Mouse (Mus musculus) left cerebral cortex, postnatal 10 days (tissue): ENCODE results near the gene Gabrr2. TPM values are rescaled to one million over a fixed set of nuclear protein-coding genes. Genes with fewer than 3 reads are reported as not detected.

Source experiments
- DNase-seq, 2 experiments: peaks; one replicate each; pipeline ENCODE4 v3.0.0; 2021 to 2022; ENCODE audit warnings: low spot score in 2 of 2, mixed read lengths in 1 of 2; ENCODE audit errors: extremely low spot score in 1 of 2
- intact Hi-C: fragments of 180-260 bp; cut with DNase I; formaldehyde crosslinking; loops from one replicate; pipeline ENCODE4 v1.15.1; 2025
- total RNA-seq, 2 experiments: library from RNA; stranded (reverse); gene quantifications; 2 replicates each; pipeline ENCODE4 v1.2.3; 2021

Gene Gabrr2
- not detected for total RNA-seq

DNA sequence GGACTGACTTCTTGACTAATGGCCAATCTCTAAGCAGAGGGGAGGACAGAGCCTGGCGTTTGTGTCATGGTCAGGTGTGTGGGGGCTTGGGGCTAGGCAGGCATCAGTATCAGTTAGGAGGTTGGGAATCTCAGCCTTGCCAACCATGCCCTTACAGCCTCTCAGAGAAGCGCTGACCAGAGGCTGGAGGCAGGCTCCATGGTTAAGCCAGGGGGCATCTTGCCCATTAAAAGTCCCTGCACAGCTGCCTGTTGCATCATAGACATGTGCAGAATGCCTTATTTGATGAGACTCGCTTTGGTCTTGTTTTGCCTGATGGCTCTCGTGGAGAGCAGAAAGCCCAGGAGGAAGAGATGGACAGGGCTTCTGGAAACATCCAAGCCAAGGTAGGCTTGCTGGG, at the start of gene Gabrr2:
Gabrr2 (plus strand) TSS at position 19 of the 400 bp plus-strand sequence.
- DNase-seq = no peak
- intact Hi-C loops = no loop called here

DNA sequence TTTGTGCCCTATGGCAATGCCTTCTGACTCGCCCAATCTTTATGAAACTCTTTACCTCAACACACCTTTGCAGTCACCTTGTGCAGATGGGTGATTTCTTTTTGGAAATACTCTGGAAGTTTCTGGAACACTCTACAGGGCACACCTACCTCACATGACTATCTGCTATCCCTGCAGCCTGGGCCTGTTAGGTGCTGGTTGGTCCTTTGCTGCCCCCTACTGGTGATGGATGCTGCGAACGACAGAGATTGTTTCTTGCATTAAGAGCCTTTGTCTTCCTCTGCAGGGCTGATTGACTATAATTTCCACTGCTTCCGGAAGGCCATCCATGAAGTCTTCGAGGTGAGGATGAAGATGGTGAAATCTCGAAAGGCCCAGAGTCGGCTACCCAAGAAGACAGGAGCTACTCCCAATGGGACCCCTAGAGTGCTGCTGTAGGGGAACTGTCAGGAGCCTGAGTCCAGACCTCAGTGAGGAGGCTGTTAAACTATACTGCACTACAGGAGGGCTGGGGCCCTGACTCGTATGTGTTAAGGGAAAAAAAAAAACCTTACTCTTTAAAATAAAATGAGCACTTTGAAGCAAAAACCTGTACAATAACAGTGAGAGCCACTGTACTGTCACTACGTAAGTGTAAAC, 44.3 kb upstream of the Gabrr2 start:
- intact Hi-C loops = loop anchor here (5.0 kb wide), 1 partner anchor 66 kb away; the partner anchor contains the start of gene Ankrd6
- peak; percentile 85 to 87 for DNase-seq

- intact Hi-C loops = no loop called here
- DNase-seq = no peak
These were observed 38.4 kb upstream of the Gabrr2 start for GRCm38 (mm10) chr4:33024420-33024819.

GRCm38 (mm10) chr4:33029104-33029503, 33.7 kb upstream of the Gabrr2 start:
- intact Hi-C loops = no loop called here
- DNase-seq = no peak

DNA sequence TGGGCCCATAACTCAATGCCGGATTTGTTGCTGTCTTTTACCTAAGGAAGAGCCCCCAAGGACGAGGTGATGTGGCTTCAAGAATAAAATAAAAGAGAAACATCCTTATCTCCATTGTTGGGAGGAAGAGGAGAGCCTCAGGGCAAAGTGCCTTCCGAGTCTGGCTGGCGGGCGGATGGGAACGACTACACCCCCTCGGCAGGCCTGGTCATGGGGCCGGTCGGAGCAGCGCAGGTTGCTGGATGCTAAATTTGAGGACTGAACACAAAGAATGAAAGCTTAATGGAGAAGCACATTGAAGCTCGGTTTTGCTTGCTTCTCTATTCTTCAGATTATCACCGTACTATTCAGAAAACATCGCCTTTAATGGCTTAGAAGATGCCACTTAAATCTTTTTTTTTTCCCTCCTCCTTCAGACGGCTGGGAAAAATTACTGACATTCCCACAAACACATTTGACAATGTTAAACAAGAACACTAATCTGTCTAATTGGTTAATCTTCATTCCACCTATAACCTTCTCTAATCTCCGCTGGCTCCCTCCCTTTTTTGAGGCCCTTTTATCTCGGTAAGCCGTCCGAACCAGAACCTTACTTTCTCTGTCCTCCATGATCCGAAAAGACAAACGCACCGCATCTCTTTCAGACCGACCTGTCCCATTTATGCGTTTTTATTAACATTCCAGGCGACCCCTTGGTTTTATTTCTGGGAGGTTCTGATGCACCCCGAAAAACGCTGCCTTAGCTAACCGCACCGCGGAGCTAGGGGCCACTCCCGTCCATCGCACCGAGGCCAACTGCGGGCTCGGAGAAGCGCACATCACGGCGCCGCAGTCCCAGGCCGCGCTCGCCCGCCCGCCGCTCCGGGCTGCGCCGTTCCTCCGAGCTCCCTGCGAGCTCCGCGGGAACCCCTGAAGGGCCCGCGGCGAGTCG, 32.3 kb upstream of the Gabrr2 start:
- DNase-seq = no peak
- intact Hi-C loops = no loop called here

DNA sequence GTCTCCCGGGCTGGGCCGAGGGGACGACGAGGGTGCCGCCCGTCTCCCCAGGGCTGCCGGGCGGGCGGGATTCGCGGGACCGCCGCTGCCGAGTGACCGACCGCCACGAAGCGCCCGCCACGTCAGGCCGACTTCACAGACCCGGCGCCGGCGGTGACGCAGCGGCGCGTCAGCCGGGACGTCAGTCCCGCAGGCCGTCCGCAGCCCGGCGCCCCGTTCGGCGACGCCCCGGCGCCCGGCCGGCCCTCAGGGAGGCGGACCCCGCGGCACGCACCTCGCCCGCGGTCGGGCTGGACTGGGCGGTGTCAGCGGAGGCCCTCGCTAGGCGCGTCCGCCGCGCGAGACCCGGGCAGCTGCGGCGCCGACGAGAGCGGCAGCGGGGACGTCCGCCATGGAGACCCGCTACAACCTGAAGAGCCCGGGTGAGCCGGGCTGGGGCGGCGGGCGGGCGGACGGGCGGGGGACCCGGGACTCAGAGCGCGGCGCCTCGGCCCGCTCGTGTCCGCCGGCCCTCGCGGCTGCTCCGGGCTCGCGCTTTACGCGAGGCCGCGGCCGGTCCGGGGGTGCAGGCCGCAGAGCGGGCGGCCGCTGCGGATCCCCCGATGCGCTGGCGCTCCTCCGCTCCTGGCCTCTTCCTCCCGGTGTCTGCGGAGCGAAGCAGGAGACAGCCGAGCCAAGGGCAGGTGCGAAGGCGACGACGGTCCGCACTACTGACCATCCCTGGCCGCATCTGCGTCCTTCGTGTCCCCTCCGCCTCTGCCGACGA, 31.4 kb upstream of the Gabrr2 start, which contains the start of gene Ube2j1:
Ube2j1 (plus strand) TSS at position 222 of the 766 bp plus-strand sequence.
- intact Hi-C loops = no loop called here
- peak; percentile 77 to 95 for DNase-seq

DNA sequence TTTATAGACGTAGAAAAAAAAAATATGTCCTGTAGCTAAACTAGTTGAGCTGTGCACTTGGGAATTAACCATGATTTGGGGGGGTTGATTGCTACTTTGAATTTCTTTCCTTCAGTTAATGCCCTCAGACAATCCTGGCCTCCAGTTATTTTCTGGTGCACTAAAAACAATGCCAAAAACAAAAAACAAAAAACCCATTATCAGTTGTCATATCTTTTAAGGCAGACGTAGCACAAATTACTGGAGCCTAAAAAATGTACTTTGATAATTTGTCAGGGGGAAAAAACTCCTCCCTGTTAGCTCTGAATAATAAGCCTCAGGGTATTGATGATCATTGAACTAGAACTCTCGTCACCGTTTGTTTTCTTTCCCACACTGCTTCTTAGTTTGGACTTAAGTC, 30.8 kb upstream of the Gabrr2 start:
- intact Hi-C loops = no loop called here
- no peak for DNase-seq

DNA sequence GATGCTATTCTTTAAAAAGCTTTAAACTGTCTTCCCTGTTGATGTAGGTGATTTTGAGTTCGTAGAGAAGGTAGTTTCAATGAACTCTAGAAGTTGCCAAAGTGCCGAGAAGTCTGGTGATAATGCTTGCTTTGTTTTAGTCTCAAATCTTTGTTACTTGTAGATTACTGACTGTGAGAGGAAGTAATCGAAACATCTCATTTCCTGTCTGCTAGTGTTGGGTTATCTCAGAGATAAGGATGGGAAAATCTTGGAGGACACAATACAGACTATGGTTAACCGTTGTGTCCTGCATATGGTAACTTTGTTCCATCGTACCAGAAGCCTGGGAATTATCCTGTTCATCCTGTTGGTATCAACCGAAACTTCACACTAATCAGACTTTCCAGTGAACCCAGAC, 29.3 kb upstream of the Gabrr2 start:
- intact Hi-C loops = no loop called here

GRCm38 (mm10) chr4:33039826-33040225, 23.0 kb upstream of the Gabrr2 start:
- DNase-seq = no peak
- intact Hi-C loops = loop anchor here (10.0 kb wide), 1 partner anchor 335 kb away; no protein-coding TSS in a partner anchor

More for the DNA sequence above, 29.3 kb upstream of the Gabrr2 start:
- no peak for DNase-seq

DNA sequence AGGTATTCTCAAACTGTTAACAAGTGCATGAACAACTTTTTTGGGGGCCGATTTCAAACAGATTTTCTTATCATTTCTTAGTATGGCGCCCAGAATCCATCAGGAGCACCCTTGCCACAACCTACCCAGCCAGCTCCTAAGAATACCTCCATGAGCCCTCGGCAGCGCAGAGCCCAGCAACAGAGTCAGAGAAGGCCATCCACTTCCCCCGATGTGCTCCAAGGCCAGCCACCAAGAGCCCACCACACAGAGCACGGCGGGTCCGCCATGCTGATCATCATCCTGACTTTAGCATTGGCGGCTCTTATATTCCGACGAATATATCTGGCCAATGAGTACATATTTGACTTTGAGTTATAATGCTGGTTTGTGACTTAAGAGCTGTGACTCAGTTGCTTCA, 13.2 kb upstream of the Gabrr2 start:
- no peak for DNase-seq
- intact Hi-C loops = loop anchor here (10.0 kb wide), 1 partner anchor 345 kb away; no protein-coding TSS in a partner anchor

GRCm38 (mm10) chr4:33052055-33052454, 10.7 kb upstream of the Gabrr2 start:
- no peak for DNase-seq
- intact Hi-C loops = loop anchor here (10.0 kb wide), 1 partner anchor 63 kb away; no protein-coding TSS in a partner anchor

DNA sequence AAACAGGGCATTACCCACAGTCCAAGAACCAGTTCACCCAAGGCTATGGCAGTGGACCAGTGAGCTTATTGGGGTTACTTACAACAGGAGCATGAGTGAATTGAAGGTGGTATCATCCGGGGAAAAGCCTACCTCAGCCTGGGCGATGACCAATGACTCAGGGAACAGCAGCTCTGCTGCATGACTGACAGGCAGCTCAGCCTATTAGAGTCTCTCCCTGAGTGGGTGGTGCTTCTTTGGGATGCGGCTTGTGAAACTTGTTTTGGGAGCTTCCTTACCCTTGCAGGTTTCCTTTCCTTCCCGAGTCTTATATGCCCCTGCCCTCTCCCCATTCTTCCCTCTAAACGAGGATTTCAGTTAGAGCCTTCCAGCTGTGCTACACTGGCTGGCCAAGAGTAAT, 10.1 kb upstream of the Gabrr2 start:
- DNase-seq = no peak
- intact Hi-C loops = loop anchor here (10.0 kb wide), 1 partner anchor 62 kb away; no protein-coding TSS in a partner anchor

DNA sequence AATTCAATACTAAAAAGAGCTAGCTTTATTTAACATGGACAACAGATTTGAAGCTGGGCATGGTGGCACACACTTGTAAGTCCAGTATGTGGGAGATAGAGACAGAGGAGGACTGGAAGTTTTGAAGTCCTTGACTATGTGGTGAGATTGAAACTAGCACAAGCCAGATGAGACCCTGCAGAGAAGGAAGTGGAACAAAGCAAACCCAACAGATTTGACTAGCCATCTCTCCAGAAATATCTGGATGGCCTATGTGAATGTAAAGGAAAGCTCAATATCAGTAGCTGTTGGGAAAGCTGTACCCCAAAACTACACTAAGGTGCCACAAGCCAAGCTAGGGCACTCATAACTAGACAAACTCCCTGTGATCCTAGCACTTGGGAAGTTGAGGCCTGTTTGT, 8.4 kb upstream of the Gabrr2 start:
- intact Hi-C loops = loop anchor here (10.0 kb wide), 1 partner anchor 60 kb away; no protein-coding TSS in a partner anchor
- DNase-seq = no peak

DNA sequence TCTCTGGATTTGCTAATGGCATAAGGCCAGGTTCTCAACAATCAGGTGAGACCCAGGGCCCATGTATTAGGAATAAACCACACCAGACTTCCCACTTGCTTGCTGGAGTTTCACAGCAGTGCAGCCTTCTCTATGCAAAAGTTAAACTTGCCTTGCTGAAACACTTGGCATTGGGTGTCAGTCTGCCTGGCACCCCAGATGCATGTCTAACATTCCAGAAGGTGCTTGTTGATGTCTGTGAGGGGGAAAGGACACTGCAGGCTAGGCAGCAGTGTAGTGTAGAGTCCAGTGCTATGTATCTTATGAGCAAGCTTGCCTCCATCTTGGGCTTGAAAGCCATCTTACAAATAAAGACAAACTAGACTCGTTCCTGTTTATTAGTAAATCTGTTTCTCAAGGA, 6.5 kb upstream of the Gabrr2 start:
- intact Hi-C loops = loop anchor here (10.0 kb wide), 1 partner anchor 58 kb away; no protein-coding TSS in a partner anchor
- DNase-seq = no peak

- DNase-seq = no peak
- intact Hi-C loops = loop anchor here (10.0 kb wide), 1 partner anchor 57 kb away; no protein-coding TSS in a partner anchor
These were observed 4.7 kb upstream of the Gabrr2 start for GRCm38 (mm10) chr4:33057890-33058687.

DNA sequence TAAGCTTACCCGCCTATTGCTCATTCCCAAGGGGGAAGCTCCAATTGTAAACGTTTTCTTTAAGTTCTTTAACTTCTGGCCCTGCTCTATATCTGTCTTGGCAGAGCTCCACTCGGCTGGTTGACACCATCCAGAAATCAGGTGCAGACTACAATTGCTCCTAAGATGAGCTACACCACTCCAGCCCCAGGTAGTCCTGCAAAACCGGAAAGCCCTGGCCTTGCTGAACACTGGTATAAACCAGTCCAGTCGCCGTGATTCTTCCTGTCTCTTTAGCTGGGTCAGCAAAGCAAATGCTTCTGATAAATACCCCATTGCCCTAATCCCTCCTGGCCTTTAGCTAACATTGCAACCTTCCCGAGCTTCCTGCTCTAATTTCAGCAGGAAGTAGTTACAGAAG, 1.6 kb upstream of the Gabrr2 start:
- no peak for DNase-seq
- intact Hi-C loops = no loop called here

DNA sequence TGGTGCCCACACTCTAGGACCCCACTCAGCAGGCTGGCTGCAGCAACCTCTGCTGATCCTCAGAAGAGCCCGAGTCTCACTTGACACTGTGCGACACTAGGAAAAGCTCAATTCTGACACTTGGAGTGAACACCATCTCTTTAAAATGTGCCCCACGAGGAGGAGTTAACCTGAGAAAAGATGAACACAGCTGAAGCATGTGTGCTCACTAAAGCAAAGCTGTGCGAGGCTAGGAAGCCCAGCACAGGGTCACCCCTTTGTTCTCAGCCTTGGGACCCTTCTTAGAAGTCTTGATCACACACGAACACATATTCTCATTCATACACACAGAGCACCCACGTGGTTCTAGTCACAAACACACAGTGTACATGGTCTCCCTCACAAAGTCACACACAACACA, 2.2 kb downstream of the Gabrr2 start:
- intact Hi-C loops = no loop called here
- no peak for DNase-seq
